Mouse (Mus musculus): ENCODE data around the gene Tgm2. TPM values are rescaled to one million over a fixed set of nuclear protein-coding genes. Genes with fewer than 3 reads are reported as not detected.

Gene Tgm2
- polyA plus RNA-seq, 1 experiment from 2014 or later = 67.7 TPM

DNA sequence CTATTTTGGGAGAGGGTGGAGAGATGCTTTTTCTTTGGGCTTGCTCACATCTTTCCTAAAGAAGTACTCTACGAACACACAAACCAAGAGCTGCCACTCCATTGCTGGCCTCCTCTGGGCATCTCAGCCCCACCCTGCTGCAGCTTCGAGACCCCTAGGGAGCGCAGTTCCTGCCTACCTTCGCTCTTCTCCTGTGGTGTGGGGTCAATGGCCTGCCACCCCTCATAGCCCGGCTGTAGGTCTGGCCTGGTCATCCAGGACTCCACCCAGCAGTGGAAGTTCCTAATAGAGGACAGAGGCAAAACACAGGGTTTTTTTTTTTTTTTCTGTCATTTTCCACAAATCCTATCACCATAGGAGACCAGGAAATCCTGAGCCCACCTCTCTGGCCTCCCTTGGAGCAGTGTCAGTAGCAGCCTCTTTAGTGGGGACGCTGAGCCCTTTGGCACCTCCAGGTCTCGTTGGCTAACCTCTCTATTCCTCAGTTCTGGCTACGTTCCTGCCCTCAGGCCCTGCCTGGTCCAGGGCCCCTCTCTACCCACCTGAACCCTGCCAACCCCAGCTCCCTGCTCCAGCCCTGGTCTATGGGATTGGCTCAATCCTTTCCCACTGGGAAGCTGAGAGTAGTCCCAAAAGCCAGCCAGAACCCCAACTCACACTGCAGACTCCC is 17.6 kb downstream of the Tgm2 start:
- Histone ChIP-seq H3K9ac (no peak overlapping the region), H3K4me2 (no peak overlapping the region), H3K4me3 (replicated peaks) (no peak overlapping the region), H3K27ac (replicated peaks) (no peak overlapping the region), H3K9me3 (replicated peaks) (no peaks in the 10 kb centered on the region), H3K36me3 (replicated peaks) (peaks cover 100% of the 10 kb centered on the region), H3K4me1 (replicated peaks) (peaks cover 31% of the 10 kb centered on the region), H3K27me3 (no peaks in the 10 kb centered on the region)
- no peak for ATAC-seq (ENCODE audit: insufficient read depth)
- 82% methylated on average over 8 of the region's 8 CpGs for WGBS (ENCODE audit: insufficient replicate concordance)

DNA sequence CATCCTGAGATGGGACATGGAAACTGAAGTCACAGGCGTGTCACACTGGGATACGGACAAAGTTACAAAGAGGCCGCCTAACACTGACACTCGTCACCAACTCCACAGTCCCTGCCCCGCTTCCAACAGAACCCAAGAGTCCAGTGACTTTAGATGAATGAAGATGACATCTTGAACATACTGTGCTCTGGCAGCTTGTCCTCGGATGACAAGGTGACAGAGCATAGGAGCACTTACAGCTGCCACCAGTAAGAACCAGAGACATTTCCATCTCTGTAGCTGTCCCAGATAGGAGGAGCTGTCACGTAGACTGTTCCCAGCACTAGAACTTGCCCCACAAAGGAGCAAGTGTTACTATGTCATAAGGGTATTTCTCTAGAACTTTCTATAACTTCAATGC is 18.4 kb downstream of the Tgm2 start:
- no peak for ATAC-seq (ENCODE audit: insufficient read depth)
- Histone ChIP-seq H3K36me3 (replicated peaks) (peaks cover 100% of the 10 kb centered on the region), H3K27me3 (no peaks in the 10 kb centered on the region), H3K27ac (replicated peaks) (no peak overlapping the region), H3K9ac (no peak overlapping the region), H3K4me1 (replicated peaks) (peaks cover 24% of the 10 kb centered on the region), H3K4me2 (no peak overlapping the region), H3K4me3 (replicated peaks) (no peak overlapping the region), H3K9me3 (replicated peaks) (no peaks in the 10 kb centered on the region)
- 83% methylated on average over 7 of the region's 7 CpGs for WGBS (ENCODE audit: insufficient replicate concordance)

DNA sequence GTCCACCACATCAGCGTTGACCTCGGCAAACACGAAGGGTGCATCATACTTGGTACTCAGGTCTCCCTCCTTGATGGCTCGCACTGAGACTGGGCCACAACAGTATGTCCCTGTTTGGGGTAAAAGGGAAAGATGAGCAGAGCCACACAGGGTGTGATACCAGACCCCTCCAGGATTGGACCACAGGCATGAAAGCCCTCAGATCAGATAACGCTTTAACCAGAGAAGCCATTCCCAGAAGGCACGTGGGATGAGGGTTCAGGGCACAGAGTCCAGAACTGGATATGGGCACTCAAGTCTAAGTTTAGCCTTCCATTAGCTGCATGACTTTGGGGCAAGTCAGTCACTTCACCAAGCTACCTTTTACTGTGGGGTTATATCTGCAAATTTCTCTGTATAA is 19.0 kb downstream of the Tgm2 start:
- peaks cover 23% of the 10 kb centered on the region for H3K4me1 ChIP-seq (replicated peaks)
- no peak overlapping the region for H3K9ac ChIP-seq
- peaks cover 100% of the 10 kb centered on the region for H3K36me3 ChIP-seq (replicated peaks)
- H3K27me3 ChIP-seq = no peaks in the 10 kb centered on the region
- ATAC-seq (ENCODE audit: insufficient read depth) = no peak
- 82% methylated on average over 6 of the region's 6 CpGs for WGBS (ENCODE audit: insufficient replicate concordance)
- no peak overlapping the region for H3K4me2 ChIP-seq
- no peaks in the 10 kb centered on the region for H3K9me3 ChIP-seq (replicated peaks)
- H3K4me3 ChIP-seq (replicated peaks) = no peak overlapping the region
- H3K27ac ChIP-seq (replicated peaks) = no peak overlapping the region

DNA sequence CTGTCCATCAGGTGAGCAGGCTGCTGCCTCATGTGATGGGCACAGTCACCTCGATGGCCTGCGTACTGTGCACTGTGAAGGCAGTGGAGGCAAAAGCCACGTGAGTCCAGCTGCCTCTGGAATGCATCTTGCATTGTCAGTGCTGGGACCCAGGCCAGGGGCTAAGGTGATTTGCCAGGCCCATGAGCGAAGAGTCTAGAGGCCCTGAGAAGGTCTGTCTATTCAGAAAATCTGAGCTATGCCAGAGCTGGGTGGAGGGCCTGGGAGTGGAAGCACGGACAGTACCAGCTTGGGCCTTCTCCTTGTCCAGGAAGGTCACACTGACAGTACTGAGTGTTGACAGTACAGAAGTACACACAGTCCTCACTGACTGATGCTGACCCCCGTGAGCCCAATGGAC is 23.4 kb downstream of the Tgm2 start:
- H3K4me2 ChIP-seq = no peak overlapping the region
- no peaks in the 10 kb centered on the region for H3K9me3 ChIP-seq (replicated peaks)
- peaks cover 33% of the 10 kb centered on the region for H3K4me1 ChIP-seq (replicated peaks)
- H3K9ac ChIP-seq = no peak overlapping the region
- no peak overlapping the region for H3K4me3 ChIP-seq (replicated peaks)
- WGBS (ENCODE audit: insufficient replicate concordance) = 80% methylated on average over 6 of the region's 6 CpGs
- H3K27ac ChIP-seq (replicated peaks) = no peak overlapping the region
- ATAC-seq (ENCODE audit: insufficient read depth) = no peak
- peaks cover 100% of the 10 kb centered on the region for H3K36me3 ChIP-seq (replicated peaks)
- no peaks in the 10 kb centered on the region for H3K27me3 ChIP-seq

DNA sequence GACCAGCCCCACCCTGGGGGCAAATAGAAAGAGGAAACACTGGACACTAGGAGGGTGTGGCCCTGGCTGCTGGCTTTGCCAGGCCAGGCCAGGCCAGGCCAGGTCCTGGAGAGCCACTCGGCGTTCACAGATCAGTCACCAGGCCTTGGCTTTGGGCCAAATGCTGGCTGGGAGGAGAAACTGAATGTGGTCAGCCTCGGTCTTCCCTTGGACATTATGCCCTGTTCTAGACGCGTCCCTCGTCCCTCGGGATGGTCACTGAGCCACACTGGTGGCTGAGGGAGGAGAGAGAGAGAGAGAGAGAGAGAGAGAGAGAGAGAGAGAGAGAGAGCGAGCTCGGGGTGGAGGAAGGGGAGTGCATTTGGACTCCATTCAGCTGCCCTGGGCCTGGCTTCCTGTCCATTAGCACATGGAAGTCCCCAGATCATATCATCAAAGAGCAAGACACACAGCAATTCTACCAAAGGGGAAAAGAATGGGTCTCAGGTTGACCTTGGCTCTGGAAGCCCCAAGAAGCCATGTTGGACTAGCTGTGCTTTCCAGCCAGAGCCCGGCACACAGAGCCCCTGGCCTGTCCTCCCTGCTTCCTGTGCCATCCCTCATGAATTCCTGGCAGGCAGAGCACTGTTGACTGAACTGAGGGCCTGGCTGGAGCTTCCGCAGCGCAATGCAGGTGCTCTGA is 24.4 kb downstream of the Tgm2 start:
- 0 out of 2 replicates have a peak overlapping the region, but pooled peaks have one; percentile 38 for H3K27ac ChIP-seq (replicated peaks)
- H3K4me2 ChIP-seq = no peak overlapping the region
- H3K4me1 ChIP-seq (replicated peaks) = peaks cover 43% of the 10 kb centered on the region
- peaks cover 100% of the 10 kb centered on the region for H3K36me3 ChIP-seq (replicated peaks)
- ATAC-seq (ENCODE audit: insufficient read depth) = no peak
- no peaks in the 10 kb centered on the region for H3K27me3 ChIP-seq
- H3K4me3 ChIP-seq (replicated peaks) = no peak overlapping the region
- no peak overlapping the region for H3K9ac ChIP-seq
- WGBS (ENCODE audit: insufficient replicate concordance) = 70% methylated on average over 12 of the region's 12 CpGs
- H3K9me3 ChIP-seq (replicated peaks) = no peaks in the 10 kb centered on the region

DNA sequence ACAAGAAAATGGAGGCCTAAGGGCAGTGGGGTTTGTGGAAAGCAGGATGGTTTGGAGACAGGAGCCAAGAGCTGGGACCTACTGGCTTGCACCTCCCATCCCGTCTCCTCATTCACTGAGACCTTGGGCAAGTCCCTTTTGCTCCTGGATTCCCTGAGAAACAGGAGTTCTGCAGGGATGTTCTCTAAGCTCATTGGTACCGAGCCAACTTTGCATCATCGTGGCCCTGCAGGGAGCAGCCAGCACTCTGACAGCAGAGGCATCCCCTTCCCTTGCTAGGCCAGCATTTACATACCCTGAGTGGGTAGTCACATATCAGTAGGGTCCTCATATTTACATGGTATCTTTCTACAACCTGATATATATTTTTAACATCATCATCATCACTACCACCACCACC is 25.4 kb downstream of the Tgm2 start:
- Histone ChIP-seq H3K27me3 (no peaks in the 10 kb centered on the region), H3K27ac (replicated peaks) (no peak overlapping the region), H3K4me1 (replicated peaks) (peaks cover 53% of the 10 kb centered on the region), H3K4me2 (no peak overlapping the region), H3K4me3 (replicated peaks) (no peak overlapping the region), H3K9ac (no peak overlapping the region), H3K36me3 (replicated peaks) (peaks cover 99% of the 10 kb centered on the region), H3K9me3 (replicated peaks) (no peaks in the 10 kb centered on the region)
- no peak for ATAC-seq (ENCODE audit: insufficient read depth)
- 94% methylated on average over 3 of the region's 3 CpGs for WGBS (ENCODE audit: insufficient replicate concordance)

DNA sequence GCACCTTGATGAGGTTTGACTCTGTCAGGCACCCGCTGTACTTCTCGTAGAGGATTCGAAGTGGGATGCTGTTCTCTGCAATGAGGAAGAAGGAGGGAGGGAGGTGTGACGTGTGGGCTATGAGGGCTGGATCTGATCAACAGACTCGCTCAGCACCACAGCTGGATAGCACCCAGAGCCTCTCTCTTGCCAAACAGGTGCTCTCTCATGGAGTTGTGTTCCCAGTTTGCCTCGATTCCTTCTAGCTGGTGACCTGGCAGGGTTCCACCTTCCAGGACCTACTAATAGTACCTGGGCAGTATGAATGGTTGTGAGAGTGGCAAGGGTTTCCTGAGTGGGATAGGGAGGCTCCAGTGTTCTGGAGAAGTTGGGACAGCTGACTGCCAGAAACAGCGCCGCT is 26.0 kb downstream of the Tgm2 start:
- 0 out of 2 replicates have a peak overlapping the region, but pooled peaks have one; percentile 6 for H3K27ac ChIP-seq (replicated peaks)
- WGBS (ENCODE audit: insufficient replicate concordance) = 86% methylated on average over 8 of the region's 8 CpGs
- peaks cover 93% of the 10 kb centered on the region for H3K36me3 ChIP-seq (replicated peaks)
- H3K4me1 ChIP-seq (replicated peaks) = peaks cover 58% of the 10 kb centered on the region
- no peak for ATAC-seq (ENCODE audit: insufficient read depth)
- H3K27me3 ChIP-seq = no peaks in the 10 kb centered on the region
- H3K4me3 ChIP-seq (replicated peaks) = no peak overlapping the region
- H3K9ac ChIP-seq = no peak overlapping the region
- H3K9me3 ChIP-seq (replicated peaks) = no peaks in the 10 kb centered on the region
- H3K4me2 ChIP-seq = no peak overlapping the region

DNA sequence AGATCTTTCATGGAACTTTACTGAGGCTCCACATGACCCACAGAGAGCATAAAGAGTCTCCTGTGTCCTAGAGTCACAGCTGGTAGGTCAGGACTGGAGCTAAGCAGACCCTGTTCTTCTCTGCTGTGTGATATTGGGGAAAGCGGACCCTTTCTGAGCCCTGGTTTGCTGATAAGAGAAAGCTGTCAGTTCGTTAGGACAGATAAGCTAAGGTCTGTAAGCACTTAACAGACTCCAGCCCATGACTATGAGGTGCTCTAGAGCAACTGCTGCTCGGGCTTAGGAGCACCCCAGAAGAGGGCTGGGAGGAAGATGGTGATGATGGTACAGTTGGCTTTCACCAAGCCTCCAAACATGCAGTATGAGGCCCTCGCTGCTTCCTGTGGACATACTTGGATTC is 27.1 kb downstream of the Tgm2 start:
- no peaks in the 10 kb centered on the region for H3K9me3 ChIP-seq (replicated peaks)
- no peaks in the 10 kb centered on the region for H3K27me3 ChIP-seq
- H3K27ac ChIP-seq (replicated peaks) = no peak overlapping the region; the same call in 1 of the 2 replicates
- H3K4me1 ChIP-seq (replicated peaks) = peaks cover 68% of the 10 kb centered on the region
- peaks cover 82% of the 10 kb centered on the region for H3K36me3 ChIP-seq (replicated peaks)
- ATAC-seq (ENCODE audit: insufficient read depth) = peak; percentile 30
- WGBS (ENCODE audit: insufficient replicate concordance) = 31% methylated on average over 4 of the region's 4 CpGs
- no peak overlapping the region for H3K4me2 ChIP-seq
- H3K4me3 ChIP-seq (replicated peaks) = no peak overlapping the region
- no peak overlapping the region for H3K9ac ChIP-seq

DNA sequence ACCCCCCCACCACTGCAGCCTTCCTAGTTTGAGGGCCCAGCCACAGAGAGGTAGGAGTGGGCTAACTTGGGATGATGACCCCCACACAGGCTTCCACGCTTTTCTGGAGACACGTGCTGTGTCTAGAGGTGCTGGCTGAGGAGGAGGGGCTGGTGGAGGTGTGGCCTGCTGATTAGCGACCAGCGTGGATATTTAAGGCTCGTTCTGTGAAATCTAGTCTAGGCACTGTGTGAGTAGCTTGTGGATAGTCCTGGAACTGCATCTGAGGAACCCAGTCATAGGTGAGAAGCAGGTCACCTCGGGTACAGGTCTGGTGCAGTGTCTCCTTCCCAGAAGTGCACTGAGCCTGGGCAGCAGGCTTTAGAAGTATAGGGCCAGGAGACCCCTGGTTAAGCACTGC is 29.6 kb downstream of the Tgm2 start:
- Histone ChIP-seq H3K9me3 (replicated peaks) (no peaks in the 10 kb centered on the region), H3K27ac (replicated peaks) (peak overlapping the region; percentile 42), H3K36me3 (replicated peaks) (peaks cover 57% of the 10 kb centered on the region), H3K4me1 (replicated peaks) (peaks cover 85% of the 10 kb centered on the region), H3K4me3 (replicated peaks) (no peak overlapping the region), H3K4me2 (no peak overlapping the region), H3K9ac (no peak overlapping the region), H3K27me3 (no peaks in the 10 kb centered on the region)
- WGBS (ENCODE audit: insufficient replicate concordance) = 10% methylated on average over 6 of the region's 6 CpGs
- ATAC-seq (ENCODE audit: insufficient read depth) = no peak

DNA sequence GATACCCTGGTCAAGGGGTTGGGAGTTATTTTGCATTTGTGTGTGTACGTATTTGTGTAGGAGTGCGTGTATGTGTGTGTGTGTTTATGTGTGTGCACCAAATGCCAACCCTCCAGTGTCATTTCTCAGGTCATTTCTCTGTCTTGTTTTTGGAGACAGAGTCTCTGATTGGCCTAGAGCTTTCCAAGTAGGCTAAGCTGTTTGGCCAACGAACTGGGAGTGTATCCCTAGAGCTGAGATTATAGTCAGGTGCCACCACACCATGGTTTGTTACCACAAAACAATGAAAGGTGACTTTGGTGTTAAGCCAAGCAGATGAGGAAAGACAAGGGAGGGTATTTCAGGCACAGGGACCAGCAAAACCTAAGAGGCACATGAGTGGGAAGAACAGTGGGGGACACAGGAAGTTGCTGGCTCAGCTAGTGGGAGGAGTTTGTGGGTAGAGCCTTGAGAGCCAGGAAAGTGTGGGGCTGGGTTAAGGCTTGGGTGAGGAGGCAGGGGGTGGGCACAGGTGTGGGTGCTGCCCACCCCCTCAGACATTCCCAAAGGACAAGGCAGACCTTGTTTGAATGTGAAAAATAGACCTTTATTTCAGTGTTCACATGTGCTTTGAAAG is 30.3 kb downstream of the Tgm2 start:
- no peak overlapping the region for H3K4me2 ChIP-seq
- H3K9me3 ChIP-seq (replicated peaks) = no peaks in the 10 kb centered on the region
- H3K36me3 ChIP-seq (replicated peaks) = peaks cover 50% of the 10 kb centered on the region
- H3K9ac ChIP-seq = no peak overlapping the region
- no peaks in the 10 kb centered on the region for H3K27me3 ChIP-seq
- peaks cover 84% of the 10 kb centered on the region for H3K4me1 ChIP-seq (replicated peaks)
- no peak for ATAC-seq (ENCODE audit: insufficient read depth)
- H3K4me3 ChIP-seq (replicated peaks) = no peak overlapping the region
- 76% methylated on average over 3 of the region's 3 CpGs for WGBS (ENCODE audit: insufficient replicate concordance)
- H3K27ac ChIP-seq (replicated peaks) = peak overlapping the region; percentile 42; the same call in 1 of the 2 replicates

DNA sequence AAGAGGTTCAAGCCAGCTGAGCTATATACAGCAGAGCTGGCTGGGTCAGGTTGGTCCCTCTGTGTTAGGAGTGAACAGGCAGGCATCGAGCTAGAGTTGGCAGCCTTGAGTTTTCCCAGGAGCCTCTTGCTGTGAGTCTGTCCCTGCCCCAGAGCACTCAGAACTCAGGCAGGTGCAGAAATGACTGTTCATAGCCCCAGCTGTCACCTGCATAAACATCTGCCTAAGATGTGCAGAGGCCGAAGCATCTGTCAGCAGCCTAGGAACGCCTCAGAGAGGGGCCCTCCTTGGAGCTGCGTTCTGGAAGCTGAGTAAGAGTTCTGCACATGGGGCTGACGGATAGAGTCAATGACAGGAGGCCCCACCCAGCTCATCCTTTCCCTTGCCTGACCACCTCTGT is 31.3 kb downstream of the Tgm2 start:
- Histone ChIP-seq H3K9me3 (replicated peaks) (no peaks in the 10 kb centered on the region), H3K27ac (replicated peaks) (peak overlapping the region; percentile 58), H3K9ac (no peak overlapping the region), H3K4me1 (replicated peaks) (peaks cover 76% of the 10 kb centered on the region), H3K27me3 (no peaks in the 10 kb centered on the region), H3K4me3 (replicated peaks) (no peak overlapping the region), H3K4me2 (no peak overlapping the region), H3K36me3 (replicated peaks) (peaks cover 40% of the 10 kb centered on the region)
- no peak for ATAC-seq (ENCODE audit: insufficient read depth)
- 53% methylated on average over 5 of the region's 5 CpGs for WGBS (ENCODE audit: insufficient replicate concordance)
